ENCODE assay signal across 17 mouse cellular contexts in the genomic region with DNA sequence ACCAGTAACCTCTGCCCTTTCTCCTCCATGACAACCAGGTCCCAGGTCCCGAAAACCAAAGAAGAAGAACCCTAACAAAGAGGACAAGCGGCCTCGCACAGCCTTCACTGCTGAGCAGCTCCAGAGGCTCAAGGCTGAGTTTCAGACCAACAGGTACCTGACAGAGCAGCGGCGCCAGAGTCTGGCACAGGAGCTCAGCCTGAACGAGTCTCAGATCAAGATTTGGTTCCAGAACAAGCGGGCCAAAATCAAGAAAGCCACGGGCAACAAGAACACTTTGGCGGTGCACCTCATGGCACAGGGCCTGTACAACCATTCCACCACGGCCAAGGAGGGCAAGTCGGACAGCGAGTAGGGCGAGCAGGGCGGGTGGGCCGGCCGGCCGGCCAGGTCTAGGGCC. TPM values are rescaled to one million over a fixed set of nuclear protein-coding genes. Genes with fewer than 3 reads are reported as not detected.
DNase-seq lines count a peak whose midpoint lies in the region; ATAC-seq and TF ChIP-seq lines count a peak whose summit lies in the region.
"Had no signal": no experiment of that assay in that cellular context is flagged by ENCODE, and none has a peak within 500 bp of the region (broad histone marks: within the 10 kb centered on the region; RNA-seq: fewer than 3 reads in every experiment).

No protein-coding gene starts in this region.

- no peak for TF ChIP-seq POLR2A in lung, adult 2 months (IDR thresholded peaks at IDR 0.05; ENCODE audit: borderline replicate concordance, extremely low read depth, low read depth, low read length)

- H3K36me3 ChIP-seq in neural tube, embryonic 15.5 days: no peaks in the 10 kb centered on the region
- H3K36me3 ChIP-seq in hindbrain, postnatal 0 days (ENCODE audit: insufficient read depth, low read length): no peaks in the 10 kb centered on the region
- H3K36me3 ChIP-seq: kidney, embryonic 15.5 days; stomach, embryonic 15.5 days had no signal

- H3K9ac ChIP-seq in neural tube, embryonic 15.5 days (replicated peaks): no peak overlapping the region
- 0 out of 2 replicates have a peak overlapping the region, but pooled peaks have one; percentile 76 for H3K9ac ChIP-seq in hindbrain, postnatal 0 days (replicated peaks; ENCODE audit: low read length)
- H3K9ac ChIP-seq: kidney, embryonic 15.5 days; stomach, embryonic 15.5 days had no signal

- H3K27me3 ChIP-seq in neural tube, embryonic 15.5 days (replicated peaks): peaks cover 88% of the 10 kb centered on the region
- peaks cover 39% of the 10 kb centered on the region for H3K27me3 ChIP-seq in hindbrain, postnatal 0 days (ENCODE audit: insufficient read depth, low read length)

- H3K4me2 ChIP-seq in neural tube, embryonic 15.5 days: no peak overlapping the region
- peak overlapping the region; percentile 62 for H3K4me2 ChIP-seq in hindbrain, postnatal 0 days (ENCODE audit: low read depth, low read length)
- H3K4me2 ChIP-seq: kidney, embryonic 15.5 days; stomach, embryonic 15.5 days had no signal

- H3K4me3 ChIP-seq in neural tube, embryonic 15.5 days (replicated peaks): no peak overlapping the region
- H3K4me3 ChIP-seq in hindbrain, postnatal 0 days (ENCODE audit: low read length): peak overlapping the region; percentile 49
- no peak overlapping the region for H3K4me3 ChIP-seq in lung, adult 2 months (replicated peaks; ENCODE audit: extremely low read depth, low read depth, low read length)
- H3K4me3 ChIP-seq: kidney, embryonic 15.5 days; stomach, embryonic 15.5 days had no signal

- no peaks in the 10 kb centered on the region for H3K9me3 ChIP-seq in neural tube, embryonic 15.5 days (replicated peaks)
- no peaks in the 10 kb centered on the region for H3K9me3 ChIP-seq in hindbrain, postnatal 0 days (ENCODE audit: low read length)
- H3K9me3 ChIP-seq: kidney, embryonic 15.5 days; stomach, embryonic 15.5 days had no signal

- no peak for TF ChIP-seq CTCF in hindbrain, postnatal 0 days (IDR thresholded peaks at IDR 0.05; ENCODE audit: low read depth)
- TF ChIP-seq CTCF in lung, adult 2 months (IDR thresholded peaks at IDR 0.05; ENCODE audit: insufficient read depth, low read length): no peak

- WGBS in neural tube, embryonic 15.5 days: 2% methylated on average over 17 of the region's 17 CpGs
- WGBS in hindbrain, postnatal 0 days: 9% methylated on average over 17 of the region's 17 CpGs
- 13% methylated on average over 17 of the region's 17 CpGs for WGBS in lung, adult 2 months

- no peak overlapping the region for H3K27ac ChIP-seq in neural tube, embryonic 15.5 days (replicated peaks)
- no peak overlapping the region for H3K27ac ChIP-seq in hindbrain, postnatal 0 days
- H3K27ac ChIP-seq: kidney, embryonic 15.5 days; stomach, embryonic 15.5 days had no signal

- intact Hi-C loops in left cerebral cortex, postnatal 14 days (cut with DNase I): loop anchor here (5.0 kb wide), 1 partner anchor 42 kb away; no protein-coding TSS in a partner anchor

- ATAC-seq in neural tube, embryonic 15.5 days (ENCODE audit: low FRiP score): no peak
- ATAC-seq in hindbrain, postnatal 0 days: no peak
- ATAC-seq: forebrain, embryonic 14.5 days; lung, postnatal 0 days had no signal

- peak; percentile 68 for DNase-seq in neural tube, embryonic 10.5 days (ENCODE audit: extremely low spot score, low spot score)
- peak; percentile 29 for DNase-seq in embryo, embryonic 10 days (ENCODE audit: low spot score)
- DNase-seq in hindbrain, postnatal 0 days (ENCODE audit: low spot score): no peak
- DNase-seq in kidney, adult 8-10 months: no peak
- DNase-seq in left cerebral cortex, postnatal 14 days (ENCODE audit: low spot score in 2 of 2): no peak
- no peak for DNase-seq in MN1 (ENCODE audit: low spot score)
- no peak for DNase-seq in lung, adult 2 months
- DNase-seq: layer of hippocampus, adult 9-11 months; right cerebral cortex, postnatal 14 days; thymus, postnatal 36 days had no signal

- peaks cover 23% of the 10 kb centered on the region for H3K4me1 ChIP-seq in neural tube, embryonic 15.5 days
- no peaks in the 10 kb centered on the region for H3K4me1 ChIP-seq in hindbrain, postnatal 0 days (ENCODE audit: insufficient read depth, low read length)
- 0 out of 2 replicates have a peak, but pooled peaks cover 3% of the 10 kb centered on the region for H3K4me1 ChIP-seq in lung, adult 2 months (ENCODE audit: control insufficient read depth, insufficient read depth, low read length)

RNA-seq across cellular contexts. Expression of a gene that starts 4.6 kb away (rescaled TPM):
- polyA plus RNA-seq in neural tube, embryonic 15.5 days (2015; fragmentation: Nextera tagmentation; extraction: Ambion mirVana): not detected in 2 replicates
- total RNA-seq in hindbrain, postnatal 0 days (2014; rRNA removed): 33.8 and 35.1 TPM in 2 replicates
- polyA plus RNA-seq in hindbrain, postnatal 0 days (2015; fragmentation: Nextera tagmentation; extraction: Ambion mirVana): 0.98 and 1.1 TPM in 2 replicates
- under 1 TPM; 0.13 to 0.44 TPM for total RNA-seq in left cerebral cortex, postnatal 14 days (2021)
- not detected in 2 replicates for polyA plus RNA-seq in lung, adult 2 months (2012; rRNA removed)
- total RNA-seq: neutrophil, adult 5-6 weeks had no signal
- polyA plus RNA-seq: forebrain, embryonic 14.5 days; heart, embryonic 16.5 days; lung, postnatal 0 days; stomach, embryonic 15.5 days had no signal

Comparison
In these comparisons a context has a peak if more than half of its experiments do, and no peak if none do; other contexts are left out.
1. DNase-seq: peak in neural tube, embryonic 10.5 days (single experiment) and embryo, embryonic 10 days (single experiment); none in hindbrain, postnatal 0 days (single experiment), kidney, adult 8-10 months (0 of 2), left cerebral cortex, postnatal 14 days (0 of 2), MN1 (single experiment) and lung, adult 2 months (single experiment).